Mouse (Mus musculus) forebrain, embryonic 15.5 days (tissue): Measurements from ENCODE around the gene Gm21680. TPM values are rescaled to one million over a fixed set of nuclear protein-coding genes. Genes with fewer than 3 reads are reported as not detected.
"Not testable (repeated sequence)": the region's sequence is repeated elsewhere in the genome, so short reads cannot be mapped to it uniquely, and the experiment has no call there.

Source experiments
- ATAC-seq: fragments of 200-750 bp; cut with Nextera tagmentation; replicated peaks from 2 replicates; pipeline ENCODE4 v1.8.0; 2017; ENCODE audit warnings: mild to moderate bottlenecking, moderate TSS enrichment, moderate library complexity
- H3K27ac ChIP-seq: fragments of 300-500 bp; sonication (generic); replicated peaks from 2 replicates; pipeline ENCODE4 v1.5.1; 2015; ENCODE audit warnings: mild to moderate bottlenecking, inconsistent platforms
- H3K27me3 ChIP-seq: fragments of 300-500 bp; sonication (generic); 2 replicates; pipeline ENCODE4 v1.6.1; 2015; ENCODE audit warnings: inconsistent platforms
- H3K36me3 ChIP-seq: fragments of 300-500 bp; sonication (generic); 2 replicates; pipeline ENCODE4 v1.6.1; 2015; ENCODE audit warnings: mild to moderate bottlenecking, inconsistent platforms
- H3K4me1 ChIP-seq: fragments of 300-500 bp; sonication (generic); 2 replicates; pipeline ENCODE4 v1.6.1; 2015; ENCODE audit warnings: inconsistent platforms
- H3K4me2 ChIP-seq: fragments of 300-500 bp; sonication (generic); replicated peaks from 2 replicates; pipeline ENCODE4 v1.6.1; 2015; ENCODE audit warnings: mild to moderate bottlenecking, inconsistent platforms
- H3K4me3 ChIP-seq: fragments of 300-500 bp; sonication (generic); 2 replicates; pipeline ENCODE4 v1.5.1; 2015; ENCODE audit warnings: mild to moderate bottlenecking, inconsistent platforms
- H3K9ac ChIP-seq: fragments of 300-500 bp; sonication (generic); replicated peaks from 2 replicates; pipeline ENCODE4 v1.6.1; 2015; ENCODE audit warnings: mild to moderate bottlenecking, inconsistent platforms
- H3K9me3 ChIP-seq: fragments of 300-500 bp; sonication (generic); 2 replicates; pipeline ENCODE4 v1.6.1; 2016; ENCODE audit warnings: inconsistent platforms
- WGBS: fragments of 180-500 bp; shearing (Covaris S2); methylation state at CpG from one replicate; pipeline ENCODE4 v1.1.7; 2015; ENCODE audit warnings: mixed read lengths; 5-methylcytosine and 5-hydroxymethylcytosine counted together
- polyA plus RNA-seq: library from polyadenylated mRNA; unstranded; fragments of >200 nt; fragmentation: Nextera tagmentation; extraction: Ambion mirVana; gene quantifications from 2 replicates; pipeline ENCODE4 v1.2.1, GENCODE M21; 2015

Gm21680 gene
- polyA plus RNA-seq: 0.05 TPM in 1 of 2 replicates, not detected in the other

DNA sequence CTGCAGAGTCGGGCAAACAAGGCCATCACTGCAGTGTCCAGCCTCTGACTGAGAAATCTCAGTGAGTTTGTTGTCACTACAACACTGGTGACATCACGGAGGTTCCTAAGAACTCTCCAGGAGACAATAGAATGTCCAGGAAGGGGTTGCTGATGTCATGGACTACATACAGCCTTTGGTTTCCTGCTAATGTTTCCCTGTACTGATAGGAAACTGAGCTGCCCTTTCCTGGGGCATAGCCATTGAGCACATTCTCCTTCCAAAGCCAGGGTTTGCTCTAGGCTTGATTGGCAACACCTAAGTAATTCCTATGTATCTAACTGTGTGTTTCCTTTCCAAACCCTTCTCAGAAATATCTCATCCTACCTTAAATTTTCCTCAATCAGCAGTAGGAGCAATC, at the start of gene Gm21680:
TSS of gene Gm21680 (minus strand) at position 101 of the 400 bp plus-strand sequence.
- not testable (repeated sequence) for H3K9me3 ChIP-seq, H3K36me3 ChIP-seq, H3K4me3 ChIP-seq, H3K9ac ChIP-seq, H3K4me1 ChIP-seq, H3K27me3 ChIP-seq, H3K27ac ChIP-seq, H3K4me2 ChIP-seq, ATAC-seq
- no CpG with 5 or more reads among the region's 2 CpGs for WGBS

DNA sequence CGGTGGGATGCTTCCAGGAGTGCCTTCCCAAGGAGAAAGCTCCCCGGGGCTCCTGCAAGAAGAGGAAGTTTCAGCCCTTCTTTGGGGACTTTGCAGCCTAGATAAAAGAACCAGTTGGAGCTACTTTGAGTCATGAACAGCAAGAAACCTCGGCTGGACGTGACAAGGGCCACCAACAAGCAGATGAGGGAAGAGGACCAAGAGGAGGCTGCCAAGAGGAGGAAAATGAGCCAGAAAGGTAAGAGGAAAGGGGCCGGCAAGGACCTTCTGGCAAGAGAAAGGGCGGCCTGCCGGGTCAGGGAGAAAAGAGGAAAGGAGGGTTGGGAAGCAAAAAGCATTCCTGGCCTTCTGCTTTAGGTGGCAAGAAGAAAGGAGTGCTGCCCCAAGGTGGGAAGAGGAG, 35.2 kb upstream of the Gm21680 start:
- H3K4me2 ChIP-seq, H3K9ac ChIP-seq, H3K27ac ChIP-seq, H3K9me3 ChIP-seq, H3K27me3 ChIP-seq, H3K4me1 ChIP-seq, H3K36me3 ChIP-seq, H3K4me3 ChIP-seq: not testable (repeated sequence)
- 71% methylated on average over 7 of the region's 7 CpGs for WGBS
- ATAC-seq: peak; percentile 53; the same call in 1 of the 2 replicates

- 25% methylated on average over 45 of the region's 45 CpGs for WGBS
Observed at GRCm38 (mm10) chr5:26006937-26007695, 34.7 kb upstream of the Gm21680 start.

GRCm38 (mm10) chr5:26004698-26005097, 32.2 kb upstream of the Gm21680 start, which contains the start of gene Gm1979:
TSS of gene Gm1979 (minus strand) at chr5:26004798.
- H3K4me2 ChIP-seq, H3K4me3 ChIP-seq, H3K4me1 ChIP-seq, H3K27ac ChIP-seq, H3K36me3 ChIP-seq, H3K9me3 ChIP-seq, ATAC-seq, H3K9ac ChIP-seq, H3K27me3 ChIP-seq: not testable (repeated sequence)
- 90% methylated on average over 1 of the region's 2 CpGs for WGBS

More at GRCm38 (mm10) chr5:26006937-26007695, 34.7 kb upstream of the Gm21680 start:
- not testable (repeated sequence) for H3K27ac ChIP-seq, H3K4me1 ChIP-seq, H3K27me3 ChIP-seq, H3K36me3 ChIP-seq, H3K9me3 ChIP-seq
- Histone ChIP-seq H3K4me3 (peak overlapping the region; percentile 33), H3K9ac (peak overlapping the region; percentile 7), H3K4me2 (peak overlapping the region; percentile 45)
- ATAC-seq: peak; percentile 94

- not testable (repeated sequence) for H3K4me1 ChIP-seq, H3K9ac ChIP-seq, H3K4me3 ChIP-seq, H3K27me3 ChIP-seq, H3K27ac ChIP-seq, ATAC-seq, H3K36me3 ChIP-seq, H3K9me3 ChIP-seq, H3K4me2 ChIP-seq
- no CpG with 5 or more reads among the region's 3 CpGs for WGBS
Observed at GRCm38 (mm10) chr5:25988550-25988949, 16.1 kb upstream of the Gm21680 start, which contains the start of gene Gm21698. TSS of gene Gm21698 (minus strand) at chr5:25988650.

- H3K9me3 ChIP-seq, H3K9ac ChIP-seq, H3K27me3 ChIP-seq, H3K4me1 ChIP-seq, H3K27ac ChIP-seq, H3K36me3 ChIP-seq: not testable (repeated sequence)
- Histone ChIP-seq H3K4me2 (peak overlapping the region; percentile 33; the same call in 1 of the 2 replicates), H3K4me3 (peak overlapping the region; percentile 9; the same call in 1 of the 2 replicates)
- ATAC-seq: peak; percentile 8; the same call in 1 of the 2 replicates
- WGBS: 70% methylated on average over 17 of the region's 17 CpGs
Observed at GRCm38 (mm10) chr5:25957050-25957449, 15.4 kb downstream of the Gm21680 start.

GRCm38 (mm10) chr5:25956611-25957010, 15.9 kb downstream of the Gm21680 start:
- not testable (repeated sequence) for H3K27me3 ChIP-seq, H3K9ac ChIP-seq, H3K36me3 ChIP-seq, H3K9me3 ChIP-seq, H3K27ac ChIP-seq, H3K4me1 ChIP-seq
- 42% methylated on average over 32 of the region's 32 CpGs for WGBS
- peak overlapping the region; percentile 9; the same call in 1 of the 2 replicates for H3K4me3 ChIP-seq
- peak; percentile 67 for ATAC-seq
- peak overlapping the region; percentile 33 for H3K4me2 ChIP-seq

DNA sequence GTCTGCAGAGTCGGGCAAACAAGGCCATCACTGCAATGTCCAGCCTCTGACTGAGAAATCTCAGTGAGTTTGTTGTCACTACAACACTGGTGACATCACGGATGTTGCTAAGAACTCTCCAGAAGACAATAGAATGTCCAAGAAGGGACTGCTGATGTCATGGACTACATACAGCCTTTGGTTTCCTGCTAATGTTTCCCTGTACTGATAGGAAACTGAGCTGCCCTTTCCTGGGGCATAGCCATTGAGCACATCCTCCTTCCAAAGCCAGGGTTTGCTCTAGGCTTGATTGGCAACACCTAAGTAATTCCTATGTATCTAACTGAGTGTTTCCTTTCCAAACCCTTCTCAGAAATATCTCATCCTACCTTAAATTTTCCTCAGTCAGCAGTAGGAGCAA, 18.1 kb downstream of the Gm21680 start, which contains the start of gene Gm21671:
TSS of gene Gm21671 (minus strand) at position 101 of the 400 bp plus-strand sequence.
- H3K27me3 ChIP-seq, H3K9ac ChIP-seq, H3K4me1 ChIP-seq, H3K4me2 ChIP-seq, H3K36me3 ChIP-seq, H3K4me3 ChIP-seq, H3K27ac ChIP-seq, ATAC-seq, H3K9me3 ChIP-seq: not testable (repeated sequence)
- WGBS: 83% methylated on average over 2 of the region's 2 CpGs

GRCm38 (mm10) chr5:25945391-25945790, 27.1 kb downstream of the Gm21680 start:
- H3K4me3 ChIP-seq, H3K4me2 ChIP-seq, H3K9ac ChIP-seq, H3K27me3 ChIP-seq, H3K27ac ChIP-seq, H3K9me3 ChIP-seq, ATAC-seq, H3K4me1 ChIP-seq, H3K36me3 ChIP-seq: not testable (repeated sequence)
- WGBS: 87% methylated on average over 2 of the region's 2 CpGs

GRCm38 (mm10) chr5:25942281-25942680, 30.2 kb downstream of the Gm21680 start, which contains the start of gene Gm21663:
TSS of gene Gm21663 (minus strand) at chr5:25942381.
- not testable (repeated sequence) for ATAC-seq, H3K9ac ChIP-seq, H3K27me3 ChIP-seq, H3K36me3 ChIP-seq, H3K4me2 ChIP-seq, H3K4me3 ChIP-seq, H3K9me3 ChIP-seq, H3K4me1 ChIP-seq, H3K27ac ChIP-seq
- WGBS: 47% methylated on average over 2 of the region's 2 CpGs
